Mouse (Mus musculus): Measurements from ENCODE around the gene Stard10. TPM values are rescaled to one million over a fixed set of nuclear protein-coding genes. Genes with fewer than 3 reads are reported as not detected.

Gene Stard10
- total and polyA plus RNA-seq, 2 experiments from 2014 or later, result 45.9 to 62.6 TPM

GRCm38 (mm10) chr7:101391909-101392479 is 75.1 kb downstream of the Stard10 start:
- no peak for ATAC-seq (ENCODE audit: insufficient read depth, low read depth)
- 69% methylated on average over 4 of the region's 4 CpGs for WGBS
- H3K4me2 ChIP-seq (ENCODE audit: low read depth, low read length), result no peak overlapping the region
- H3K4me3 ChIP-seq (ENCODE audit: low read depth, low read length), result no peak overlapping the region
- no peak for TF ChIP-seq CTCF (IDR thresholded peaks at IDR 0.05; ENCODE audit: low read depth)
- TF ChIP-seq EP300 (IDR thresholded peaks at IDR 0.05; ENCODE audit: low read depth), result no peak
- H3K36me3 ChIP-seq (replicated peaks; ENCODE audit: control insufficient read depth, insufficient read depth, low read length), result peaks cover 39% of the 10 kb centered on the region
- H3K27me3 ChIP-seq (ENCODE audit: control insufficient read depth, insufficient read depth, low read length), result no peaks in the 10 kb centered on the region
- DNase-seq (ENCODE audit: low spot score), result no peak
- H3K9ac ChIP-seq (replicated peaks; ENCODE audit: low read depth, low read length), result no peak overlapping the region
- H3K9me3 ChIP-seq (replicated peaks; ENCODE audit: control insufficient read depth, low read length), result no peaks in the 10 kb centered on the region
- peaks cover 30% of the 10 kb centered on the region for H3K4me1 ChIP-seq (ENCODE audit: control insufficient read depth, insufficient read depth)
- H3K27ac ChIP-seq (ENCODE audit: low read depth), result peak overlapping the region; percentile 91; the same call in 1 of the 2 replicates

- Histone ChIP-seq H3K4me1 (ENCODE audit: control insufficient read depth, insufficient read depth) (peaks cover 30% of the 10 kb centered on the region), H3K9me3 (replicated peaks; ENCODE audit: control insufficient read depth, low read length) (no peaks in the 10 kb centered on the region), H3K27me3 (ENCODE audit: control insufficient read depth, insufficient read depth, low read length) (no peaks in the 10 kb centered on the region), H3K9ac (replicated peaks; ENCODE audit: low read depth, low read length) (peak overlapping the region; percentile 12; the same call in 1 of the 2 replicates), H3K4me3 (ENCODE audit: low read depth, low read length) (no peak overlapping the region), H3K4me2 (ENCODE audit: low read depth, low read length) (no peak overlapping the region), H3K36me3 (replicated peaks; ENCODE audit: control insufficient read depth, insufficient read depth, low read length) (peaks cover 40% of the 10 kb centered on the region), H3K27ac (ENCODE audit: low read depth) (peak overlapping the region; percentile 91)
- 12% methylated on average over 4 of the region's 4 CpGs for WGBS
- TF ChIP-seq EP300 (IDR thresholded peaks at IDR 0.05; ENCODE audit: low read depth) (no peak), CTCF (IDR thresholded peaks at IDR 0.05; ENCODE audit: low read depth) (no peak)
- no peak for DNase-seq (ENCODE audit: low spot score)
- ATAC-seq (ENCODE audit: insufficient read depth, low read depth), result no peak
Measured at GRCm38 (mm10) chr7:101393015-101393414, 76.1 kb downstream of the Stard10 start.

DNA sequence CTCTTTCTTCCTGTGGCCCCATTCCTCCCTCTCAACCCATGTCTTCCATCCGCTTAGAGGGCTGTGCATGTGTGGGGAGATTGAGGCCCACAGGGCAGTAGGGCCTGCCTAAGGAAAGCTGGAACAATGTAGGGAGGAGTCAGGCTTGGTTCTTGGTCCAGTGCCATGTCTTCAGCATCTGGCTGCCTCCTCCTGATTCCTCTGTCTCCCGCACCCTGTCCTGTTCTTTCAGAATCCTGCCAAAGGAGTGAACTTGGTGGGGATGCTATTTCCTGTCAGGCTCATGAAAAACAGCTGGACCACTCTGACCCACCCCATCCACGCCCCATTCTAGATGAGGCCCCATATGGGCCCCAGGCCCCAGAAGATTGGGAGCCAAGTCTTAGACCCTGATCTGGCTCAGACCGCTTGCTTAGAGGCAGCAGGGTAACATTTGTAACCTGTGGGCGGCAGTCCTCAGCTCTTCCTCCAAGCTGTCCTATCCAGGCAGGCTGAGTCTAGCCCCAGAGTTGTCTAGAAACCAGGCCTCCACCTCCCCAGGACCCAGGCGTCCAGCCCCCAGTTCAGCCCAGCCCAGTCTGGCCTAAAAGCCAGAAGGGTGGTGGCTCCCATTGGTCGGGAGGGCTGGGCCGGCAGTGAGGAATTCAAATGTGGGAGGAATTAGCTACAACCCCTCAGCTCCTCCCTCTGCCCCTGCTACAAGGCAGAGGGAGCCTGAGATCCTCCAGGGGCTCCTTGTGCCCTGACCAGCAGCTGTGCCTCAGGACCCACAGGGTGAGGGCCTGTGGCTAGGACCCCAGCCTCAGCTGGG is 77.0 kb downstream of the Stard10 start:
- Histone ChIP-seq H3K4me1 (ENCODE audit: control insufficient read depth, insufficient read depth) (peaks cover 30% of the 10 kb centered on the region), H3K4me2 (ENCODE audit: low read depth, low read length) (peak overlapping the region; percentile 50), H3K27ac (ENCODE audit: low read depth) (peak overlapping the region; percentile 91), H3K4me3 (ENCODE audit: low read depth, low read length) (peak overlapping the region; percentile 29), H3K36me3 (replicated peaks; ENCODE audit: control insufficient read depth, insufficient read depth, low read length) (peaks cover 40% of the 10 kb centered on the region), H3K9ac (replicated peaks; ENCODE audit: low read depth, low read length) (peak overlapping the region; percentile 42), H3K9me3 (replicated peaks; ENCODE audit: control insufficient read depth, low read length) (no peaks in the 10 kb centered on the region), H3K27me3 (ENCODE audit: control insufficient read depth, insufficient read depth, low read length) (no peaks in the 10 kb centered on the region)
- TF ChIP-seq EP300 (IDR thresholded peaks at IDR 0.05; ENCODE audit: low read depth) (no peak; the same call in 1 of the 2 replicates), CTCF (IDR thresholded peaks at IDR 0.05; ENCODE audit: low read depth) (0 out of 2 replicates have a peak, but pooled peaks have one; percentile 2)
- ATAC-seq (ENCODE audit: insufficient read depth, low read depth) (peak; percentile 74), DNase-seq (ENCODE audit: low spot score) (peak; percentile 80)
- WGBS, result 43% methylated on average over 8 of the region's 8 CpGs

- Histone ChIP-seq H3K36me3 (replicated peaks; ENCODE audit: control insufficient read depth, insufficient read depth, low read length) (peaks cover 46% of the 10 kb centered on the region), H3K9me3 (replicated peaks; ENCODE audit: control insufficient read depth, low read length) (no peaks in the 10 kb centered on the region), H3K4me2 (ENCODE audit: low read depth, low read length) (peak overlapping the region; percentile 50), H3K4me3 (ENCODE audit: low read depth, low read length) (peak overlapping the region; percentile 29), H3K27ac (ENCODE audit: low read depth) (peak overlapping the region; percentile 91), H3K27me3 (ENCODE audit: control insufficient read depth, insufficient read depth, low read length) (no peaks in the 10 kb centered on the region), H3K9ac (replicated peaks; ENCODE audit: low read depth, low read length) (peak overlapping the region; percentile 42), H3K4me1 (ENCODE audit: control insufficient read depth, insufficient read depth) (peaks cover 30% of the 10 kb centered on the region)
- 83% methylated on average over 3 of the region's 3 CpGs for WGBS
- no peak for TF ChIP-seq EP300 (IDR thresholded peaks at IDR 0.05; ENCODE audit: low read depth)
- no peak for TF ChIP-seq CTCF (IDR thresholded peaks at IDR 0.05; ENCODE audit: low read depth)
- ATAC-seq (ENCODE audit: insufficient read depth, low read depth) (no peak), DNase-seq (ENCODE audit: low spot score) (no peak)
Measured at GRCm38 (mm10) chr7:101394569-101394968, 77.7 kb downstream of the Stard10 start.

- DNase-seq (ENCODE audit: low spot score) (no peak), ATAC-seq (ENCODE audit: insufficient read depth, low read depth) (no peak)
- H3K9me3 ChIP-seq (replicated peaks; ENCODE audit: control insufficient read depth, low read length), result no peaks in the 10 kb centered on the region
- H3K4me2 ChIP-seq (ENCODE audit: low read depth, low read length), result peak overlapping the region; percentile 50
- no peak for TF ChIP-seq CTCF (IDR thresholded peaks at IDR 0.05; ENCODE audit: low read depth)
- H3K9ac ChIP-seq (replicated peaks; ENCODE audit: low read depth, low read length), result no peak overlapping the region
- no peak overlapping the region for H3K27ac ChIP-seq (ENCODE audit: low read depth)
- H3K4me3 ChIP-seq (ENCODE audit: low read depth, low read length), result peak overlapping the region; percentile 29; the same call in 1 of the 2 replicates
- peaks cover 46% of the 10 kb centered on the region for H3K36me3 ChIP-seq (replicated peaks; ENCODE audit: control insufficient read depth, insufficient read depth, low read length)
- H3K27me3 ChIP-seq (ENCODE audit: control insufficient read depth, insufficient read depth, low read length), result no peaks in the 10 kb centered on the region
- H3K4me1 ChIP-seq (ENCODE audit: control insufficient read depth, insufficient read depth), result peaks cover 26% of the 10 kb centered on the region
- WGBS, result 69% methylated on average over 2 of the region's 2 CpGs
Measured at GRCm38 (mm10) chr7:101395471-101395870, 78.6 kb downstream of the Stard10 start.

Other genes with a start within 250 kb of the Stard10 start
- 15.6 and 19.3 TPM in 2 replicates for gene Fchsd2, start 224.2 kb upstream of the Stard10 start, total RNA-seq (2014; rRNA removed; ENCODE audit: low replicate concordance)
- 8.7 and 9.7 TPM in 2 replicates for gene Fchsd2, start 224.2 kb upstream of the Stard10 start, polyA plus RNA-seq (2015; fragmentation: Nextera tagmentation; extraction: Ambion mirVana)
- 67.1 and 93.8 TPM in 2 replicates for gene Atg16l2, start 14.8 kb upstream of the Stard10 start, total RNA-seq (2014; rRNA removed; ENCODE audit: low replicate concordance)
- 15.9 and 20.5 TPM in 2 replicates for gene Atg16l2, start 14.8 kb upstream of the Stard10 start, polyA plus RNA-seq (2015; fragmentation: Nextera tagmentation; extraction: Ambion mirVana)
- gene Arap1, start 31.0 kb downstream of the Stard10 start, total RNA-seq (2014; rRNA removed; ENCODE audit: low replicate concordance), result 36.2 and 101 TPM in 2 replicates
- gene Arap1, start 31.0 kb downstream of the Stard10 start, polyA plus RNA-seq (2015; fragmentation: Nextera tagmentation; extraction: Ambion mirVana), result 18.6 and 19.8 TPM in 2 replicates
- gene Gm45837, start 93.8 kb downstream of the Stard10 start, total RNA-seq (2014; rRNA removed; ENCODE audit: low replicate concordance), result 33.8 TPM in 1 of 2 replicates, not detected in the other
- 2.4 TPM in 1 of 2 replicates, not detected in the other for gene Gm45837, start 93.8 kb downstream of the Stard10 start, polyA plus RNA-seq (2015; fragmentation: Nextera tagmentation; extraction: Ambion mirVana)
- gene Pde2a, start 104.6 kb downstream of the Stard10 start, total RNA-seq (2014; rRNA removed; ENCODE audit: low replicate concordance), result 4.7 and 35.2 TPM in 2 replicates
- gene Pde2a, start 104.6 kb downstream of the Stard10 start, polyA plus RNA-seq (2015; fragmentation: Nextera tagmentation; extraction: Ambion mirVana), result 19.3 and 22.1 TPM in 2 replicates

Data from heart, postnatal 0 days (tissue).